Mouse (Mus musculus): ENCODE measurements around the gene Klhdc3. TPM values are rescaled to one million over a fixed set of nuclear protein-coding genes. Genes with fewer than 3 reads are reported as not detected.

Klhdc3 gene
- polyA plus RNA-seq, 1 experiment from 2014 or later, result 73.7 TPM

GRCm38 (mm10) chr17:46704887-46705835 lies 24.4 kb upstream of the Klhdc3 start, which contains the start of gene Ppp2r5d:
Ppp2r5d (minus strand) TSS chr17:46705111.
- TF ChIP-seq CTCF (IDR thresholded peaks at IDR 0.05; ENCODE audit: low read depth) (0 out of 2 replicates have a peak, but pooled peaks have one; percentile 10), EP300 (optimal IDR thresholded peaks at IDR 0.05) (no peak)
- DNase-seq (ENCODE audit: low spot score), result peak; percentile 98
- under 1% methylated on average over 48 of the region's 48 CpGs for WGBS
- ATAC-seq (ENCODE audit: low FRiP score, low TSS enrichment), result peak; percentile 97
- H3K9ac ChIP-seq (ENCODE audit: low read length), result peak within 1 kb of the TSS; percentile 85
- H3K27me3 ChIP-seq (ENCODE audit: control insufficient read depth, insufficient read depth, low read length), result no peaks in the 10 kb centered on the region
- H3K9me3 ChIP-seq (ENCODE audit: control insufficient read depth, low read length), result no peaks in the 10 kb centered on the region
- H3K27ac ChIP-seq (replicated peaks), result peak within 1 kb of the TSS; percentile 92
- no peaks in the 10 kb centered on the region for H3K36me3 ChIP-seq (ENCODE audit: control insufficient read depth, insufficient read depth, low read length)
- H3K4me2 ChIP-seq (replicated peaks; ENCODE audit: low read depth), result peak within 1 kb of the TSS; percentile 80
- peaks cover 5% of the 10 kb centered on the region; the same call in 1 of the 2 replicates for H3K4me1 ChIP-seq (replicated peaks; ENCODE audit: control insufficient read depth, insufficient read depth)
- H3K4me3 ChIP-seq (ENCODE audit: low read depth, low read length), result peak within 1 kb of the TSS; percentile 82

DNA sequence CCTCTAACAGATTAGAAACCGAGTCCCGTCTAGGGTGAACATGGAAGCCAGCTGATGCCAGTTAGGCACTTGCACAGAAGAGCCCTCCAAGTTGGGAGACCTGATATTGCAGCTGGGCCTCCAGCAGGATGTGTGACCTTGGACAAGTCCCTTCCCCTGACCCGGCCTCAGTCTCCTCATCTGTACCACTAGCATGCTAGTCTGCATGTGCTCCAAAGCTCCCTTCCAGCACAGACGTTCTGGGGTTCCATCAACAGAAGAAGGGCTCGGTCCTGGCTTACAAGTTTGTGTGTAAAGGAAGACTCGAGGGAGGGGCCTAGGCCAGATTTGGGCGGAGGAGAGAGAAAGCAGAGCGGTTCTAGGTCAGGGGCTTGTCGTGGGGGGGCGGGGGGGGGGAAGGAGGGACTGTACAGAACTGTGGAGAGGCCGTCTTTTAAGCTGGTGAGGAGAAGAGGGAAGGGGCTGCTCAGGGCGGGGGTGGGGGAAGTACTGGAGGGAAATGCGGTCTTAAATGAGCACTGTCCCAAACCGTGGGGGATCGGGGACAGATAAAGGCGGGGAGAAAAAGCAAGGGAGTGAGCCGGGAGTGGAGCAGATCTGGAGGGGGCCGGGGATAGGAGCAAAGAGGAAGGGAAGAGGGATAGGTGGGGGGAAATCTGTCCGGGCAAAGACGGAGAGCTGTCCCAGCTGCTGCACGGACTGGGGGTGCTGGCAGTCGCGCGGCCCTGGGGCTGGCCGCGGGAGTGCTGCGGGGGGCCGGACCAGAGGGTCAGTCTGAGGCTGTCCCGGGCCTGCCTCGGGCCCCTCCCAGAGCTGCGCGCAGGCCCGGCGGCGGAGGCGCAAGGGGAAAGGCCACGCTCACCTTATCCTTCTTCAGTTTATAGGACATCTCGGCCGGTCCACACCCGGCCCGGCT lies 23.5 kb upstream of the Klhdc3 start:
- H3K27ac ChIP-seq (replicated peaks), result peak overlapping the region; percentile 92
- no peaks in the 10 kb centered on the region for H3K27me3 ChIP-seq (ENCODE audit: control insufficient read depth, insufficient read depth, low read length)
- no peaks in the 10 kb centered on the region for H3K9me3 ChIP-seq (ENCODE audit: control insufficient read depth, low read length)
- ATAC-seq (ENCODE audit: low FRiP score, low TSS enrichment) (peak; percentile 77), DNase-seq (ENCODE audit: low spot score) (no peak)
- 4% methylated on average over 32 of the region's 41 CpGs for WGBS
- no peaks in the 10 kb centered on the region; the same call in 1 of the 2 replicates for H3K36me3 ChIP-seq (ENCODE audit: control insufficient read depth, insufficient read depth, low read length)
- H3K4me3 ChIP-seq (ENCODE audit: low read depth, low read length), result peak overlapping the region; percentile 82
- H3K4me1 ChIP-seq (replicated peaks; ENCODE audit: control insufficient read depth, insufficient read depth), result peaks cover 5% of the 10 kb centered on the region; the same call in 1 of the 2 replicates
- H3K4me2 ChIP-seq (replicated peaks; ENCODE audit: low read depth), result peak overlapping the region; percentile 80
- H3K9ac ChIP-seq (ENCODE audit: low read length), result peak overlapping the region; percentile 85
- TF ChIP-seq EP300 (optimal IDR thresholded peaks at IDR 0.05) (no peak), CTCF (IDR thresholded peaks at IDR 0.05; ENCODE audit: low read depth) (no peak)

DNA sequence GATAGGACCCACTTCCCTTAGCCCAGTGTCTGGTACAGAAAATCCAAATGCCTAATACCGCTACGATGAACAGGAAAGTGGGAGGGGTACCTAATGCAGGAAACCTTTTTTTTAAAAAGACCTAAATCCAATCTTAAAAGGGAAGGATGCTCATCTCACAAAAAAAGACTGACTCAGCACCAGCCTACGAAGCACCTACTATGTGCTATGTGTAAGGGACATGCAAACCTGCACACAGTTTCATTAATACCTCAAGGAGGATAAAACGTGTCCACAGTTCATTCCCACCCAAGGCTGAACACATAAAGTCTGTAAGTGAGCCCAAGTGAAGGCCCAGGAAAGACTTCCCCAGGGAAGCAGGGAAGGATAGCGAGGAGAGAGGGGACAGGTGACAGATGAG lies 21.8 kb upstream of the Klhdc3 start:
- no peak for DNase-seq (ENCODE audit: low spot score)
- H3K9ac ChIP-seq (ENCODE audit: low read length), result peak overlapping the region; percentile 31; the same call in 1 of the 2 replicates
- TF ChIP-seq EP300 (optimal IDR thresholded peaks at IDR 0.05) (no peak), CTCF (IDR thresholded peaks at IDR 0.05; ENCODE audit: low read depth) (no peak)
- peaks cover 5% of the 10 kb centered on the region; the same call in 1 of the 2 replicates for H3K4me1 ChIP-seq (replicated peaks; ENCODE audit: control insufficient read depth, insufficient read depth)
- 84% methylated on average over 5 of the region's 5 CpGs for WGBS
- H3K9me3 ChIP-seq (ENCODE audit: control insufficient read depth, low read length), result no peaks in the 10 kb centered on the region
- H3K27me3 ChIP-seq (ENCODE audit: control insufficient read depth, insufficient read depth, low read length), result no peaks in the 10 kb centered on the region
- H3K27ac ChIP-seq (replicated peaks), result no peak overlapping the region
- no peak overlapping the region for H3K4me2 ChIP-seq (replicated peaks; ENCODE audit: low read depth)
- no peak for ATAC-seq (ENCODE audit: low FRiP score, low TSS enrichment)
- no peak overlapping the region for H3K4me3 ChIP-seq (ENCODE audit: low read depth, low read length)
- no peaks in the 10 kb centered on the region; the same call in 1 of the 2 replicates for H3K36me3 ChIP-seq (ENCODE audit: control insufficient read depth, insufficient read depth, low read length)

DNA sequence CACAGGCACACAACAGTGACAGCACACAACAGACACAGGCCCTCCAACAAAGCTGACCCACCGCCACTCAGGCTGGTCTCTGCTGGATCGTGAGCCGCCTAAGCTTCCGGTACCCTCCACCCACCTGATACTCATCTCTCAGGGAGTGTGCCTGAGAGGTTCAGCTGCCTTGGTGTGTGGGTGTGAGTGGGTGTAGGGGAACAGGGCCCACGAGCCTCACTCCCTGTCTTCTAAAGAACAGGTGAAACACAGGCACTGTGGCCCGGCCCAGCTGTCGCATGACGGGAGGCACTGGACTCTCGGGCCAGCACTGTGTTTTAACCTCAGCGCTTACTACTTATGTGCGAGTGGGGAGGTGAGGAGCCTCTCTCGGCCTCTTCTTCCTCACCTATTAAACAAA lies 21.4 kb upstream of the Klhdc3 start:
- no peaks in the 10 kb centered on the region for H3K27me3 ChIP-seq (ENCODE audit: control insufficient read depth, insufficient read depth, low read length)
- no peak overlapping the region for H3K9ac ChIP-seq (ENCODE audit: low read length)
- peaks cover 5% of the 10 kb centered on the region; the same call in 1 of the 2 replicates for H3K4me1 ChIP-seq (replicated peaks; ENCODE audit: control insufficient read depth, insufficient read depth)
- no peak for DNase-seq (ENCODE audit: low spot score)
- H3K36me3 ChIP-seq (ENCODE audit: control insufficient read depth, insufficient read depth, low read length), result no peaks in the 10 kb centered on the region; the same call in 1 of the 2 replicates
- H3K9me3 ChIP-seq (ENCODE audit: control insufficient read depth, low read length), result no peaks in the 10 kb centered on the region
- H3K4me3 ChIP-seq (ENCODE audit: low read depth, low read length), result no peak overlapping the region
- H3K4me2 ChIP-seq (replicated peaks; ENCODE audit: low read depth), result no peak overlapping the region
- TF ChIP-seq EP300 (optimal IDR thresholded peaks at IDR 0.05) (no peak), CTCF (IDR thresholded peaks at IDR 0.05; ENCODE audit: low read depth) (no peak)
- ATAC-seq (ENCODE audit: low FRiP score, low TSS enrichment), result no peak
- no peak overlapping the region for H3K27ac ChIP-seq (replicated peaks)
- WGBS, result 78% methylated on average over 12 of the region's 12 CpGs

GRCm38 (mm10) chr17:46701489-46701888 lies 20.8 kb upstream of the Klhdc3 start:
- H3K4me2 ChIP-seq (replicated peaks; ENCODE audit: low read depth), result no peak overlapping the region
- no peaks in the 10 kb centered on the region; the same call in 1 of the 2 replicates for H3K36me3 ChIP-seq (ENCODE audit: control insufficient read depth, insufficient read depth, low read length)
- no peaks in the 10 kb centered on the region for H3K27me3 ChIP-seq (ENCODE audit: control insufficient read depth, insufficient read depth, low read length)
- H3K4me1 ChIP-seq (replicated peaks; ENCODE audit: control insufficient read depth, insufficient read depth), result peaks cover 5% of the 10 kb centered on the region; the same call in 1 of the 2 replicates
- WGBS, result 73% methylated on average over 12 of the region's 12 CpGs
- no peak overlapping the region for H3K4me3 ChIP-seq (ENCODE audit: low read depth, low read length)
- H3K27ac ChIP-seq (replicated peaks), result 0 out of 2 replicates have a peak overlapping the region, but pooled peaks have one; percentile 18
- DNase-seq (ENCODE audit: low spot score), result no peak
- TF ChIP-seq EP300 (optimal IDR thresholded peaks at IDR 0.05) (no peak), CTCF (IDR thresholded peaks at IDR 0.05; ENCODE audit: low read depth) (no peak)
- ATAC-seq (ENCODE audit: low FRiP score, low TSS enrichment), result no peak
- H3K9ac ChIP-seq (ENCODE audit: low read length), result 0 out of 2 replicates have a peak overlapping the region, but pooled peaks have one; percentile 18
- H3K9me3 ChIP-seq (ENCODE audit: control insufficient read depth, low read length), result no peaks in the 10 kb centered on the region

Data from stomach, postnatal 0 days (tissue).